Mouse (Mus musculus) retina, postnatal 7 days (tissue): ENCODE results near the gene Spag17.

Experiments
- DNase-seq: peaks from one replicate; pipeline ENCODE4 v3.0.0-alpha.2; 2012; ENCODE audit warnings: low read depth, low spot score

The Spag17 gene

DNA sequence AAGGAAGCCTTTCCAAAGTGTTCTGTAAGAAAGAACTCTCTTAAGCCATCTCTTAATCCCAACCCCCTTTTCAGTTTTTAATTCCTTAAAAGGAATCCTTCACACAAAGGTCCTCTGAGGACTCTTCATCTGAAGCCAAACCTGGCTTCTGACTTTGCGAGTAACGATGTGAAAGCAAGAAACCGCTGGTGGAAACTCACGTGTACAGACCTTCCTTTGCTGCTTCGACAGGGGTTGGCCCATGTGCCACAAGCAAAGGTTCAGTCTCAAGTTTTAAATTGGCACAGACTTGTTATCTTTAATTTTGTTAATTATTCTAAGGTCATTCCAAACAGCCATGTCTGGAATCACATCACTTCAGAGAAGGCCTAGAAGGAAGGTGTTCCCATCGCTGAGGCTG lies 79.1 kb downstream of the Spag17 start:
- no peak for DNase-seq

DNA sequence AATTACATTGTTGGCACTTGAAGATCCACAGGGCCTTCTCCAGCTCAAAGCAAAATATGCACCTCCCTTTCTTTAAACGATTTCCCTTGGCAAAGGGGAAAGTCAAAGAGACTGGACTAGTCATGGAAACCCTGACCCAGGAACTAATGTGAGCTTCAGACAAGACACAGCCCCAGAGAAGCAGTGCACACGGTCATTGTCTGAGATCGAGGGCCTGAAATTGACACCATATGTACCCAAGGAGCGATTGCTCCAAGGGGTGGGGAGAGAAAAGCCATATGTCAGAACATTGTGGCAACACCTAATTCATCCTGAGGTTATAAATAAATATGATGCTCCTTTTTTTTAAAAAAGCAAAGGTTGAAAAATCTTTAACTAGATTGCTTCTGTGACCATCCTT lies 80.7 kb downstream of the Spag17 start:
- no peak for DNase-seq

DNA sequence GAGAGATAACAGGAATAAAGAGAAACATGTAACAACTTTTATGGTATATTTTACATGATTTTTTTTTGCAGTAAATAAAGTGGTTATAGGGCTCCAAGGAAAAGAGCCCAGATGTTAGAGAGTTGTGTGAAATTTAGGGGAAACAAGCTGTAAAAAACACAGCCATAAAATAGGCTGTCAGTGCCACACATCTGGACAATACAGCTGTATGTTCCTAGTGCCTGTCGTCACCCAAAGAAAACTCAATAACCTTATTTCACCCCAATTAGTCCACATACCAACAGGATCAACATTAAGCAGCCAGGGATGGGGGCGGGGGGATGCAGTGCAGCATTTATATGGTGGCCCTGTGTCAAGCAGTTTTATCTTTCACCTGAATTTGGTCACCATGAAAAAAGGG lies 81.1 kb downstream of the Spag17 start:
- DNase-seq, result no peak

DNA sequence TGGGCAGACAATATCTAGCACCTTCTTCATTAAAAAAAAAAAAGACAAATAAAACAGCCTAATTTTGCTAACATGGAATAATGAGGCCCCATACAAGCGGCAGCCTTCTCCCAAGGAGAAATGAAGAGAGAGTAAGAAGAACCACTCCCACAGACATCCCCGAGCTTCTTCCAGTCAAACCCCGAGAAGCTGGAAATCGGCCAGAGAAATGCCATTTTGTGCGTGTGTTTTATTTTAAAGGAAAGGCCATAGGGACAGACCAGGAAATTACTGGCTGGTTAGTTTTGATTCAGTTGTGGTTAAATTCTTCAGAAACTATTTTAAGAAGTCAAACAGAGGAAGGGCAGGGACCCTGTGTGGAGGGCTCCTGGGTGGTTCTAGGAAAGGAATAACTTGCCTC lies 85.6 kb downstream of the Spag17 start:
- no peak for DNase-seq

DNA sequence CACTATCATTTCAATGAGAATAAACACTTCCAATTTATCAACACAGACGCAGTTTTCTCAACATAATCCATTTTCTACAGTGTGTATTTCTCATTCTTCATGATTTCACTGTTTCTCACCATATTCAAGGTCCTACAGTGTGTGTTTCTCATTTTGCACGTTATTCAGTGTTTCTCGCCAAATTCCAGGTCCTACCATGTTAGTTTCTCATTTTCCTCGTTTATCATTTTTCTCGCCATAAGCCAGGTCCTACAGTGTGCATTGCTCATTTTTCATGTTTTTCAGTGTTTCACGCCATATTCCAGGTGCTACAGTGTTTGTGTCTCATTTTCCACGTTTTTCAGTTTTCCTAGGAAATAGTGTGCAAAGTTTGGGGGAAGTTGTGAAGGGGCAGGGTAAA lies 95.8 kb downstream of the Spag17 start:
- DNase-seq, result no peak

DNA sequence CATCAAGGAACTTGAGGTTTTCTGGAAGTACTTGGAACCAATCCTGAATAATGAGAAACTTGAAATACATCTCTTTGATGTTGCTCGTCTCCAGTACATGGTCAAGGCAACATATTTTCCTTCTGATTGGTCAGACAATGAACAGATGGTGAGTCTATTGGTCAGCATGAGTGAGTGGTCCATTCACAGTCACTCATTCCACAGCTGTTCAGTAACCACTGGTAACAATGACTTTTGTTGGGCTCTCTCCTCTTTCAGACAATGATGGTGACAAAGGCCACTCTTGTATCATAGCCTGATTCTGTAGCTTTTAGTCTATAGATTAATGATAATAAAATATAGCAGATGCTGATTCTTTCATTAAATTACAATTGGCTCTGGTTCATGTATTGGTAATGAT lies 119.5 kb downstream of the Spag17 start:
- no peak for DNase-seq

DNA sequence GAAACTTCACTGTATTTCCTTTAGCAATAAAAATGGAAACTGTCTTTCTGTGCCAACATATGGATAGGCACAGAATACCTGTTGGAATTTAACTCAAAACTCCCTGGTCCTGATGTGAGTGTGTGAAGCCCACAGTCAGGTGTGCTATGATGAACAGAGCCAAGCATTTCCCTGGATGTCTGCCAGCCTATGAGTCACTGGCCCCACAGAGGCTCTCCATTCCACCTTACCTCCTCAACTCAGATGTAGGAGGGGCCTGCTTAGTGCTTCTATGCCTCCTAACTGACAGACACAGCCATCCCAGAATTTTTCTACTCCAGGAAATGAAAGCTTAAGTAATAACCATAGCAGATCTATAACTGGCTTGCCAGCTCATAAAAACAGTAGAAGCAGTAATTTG lies 124.6 kb downstream of the Spag17 start:
- DNase-seq, result no peak

DNA sequence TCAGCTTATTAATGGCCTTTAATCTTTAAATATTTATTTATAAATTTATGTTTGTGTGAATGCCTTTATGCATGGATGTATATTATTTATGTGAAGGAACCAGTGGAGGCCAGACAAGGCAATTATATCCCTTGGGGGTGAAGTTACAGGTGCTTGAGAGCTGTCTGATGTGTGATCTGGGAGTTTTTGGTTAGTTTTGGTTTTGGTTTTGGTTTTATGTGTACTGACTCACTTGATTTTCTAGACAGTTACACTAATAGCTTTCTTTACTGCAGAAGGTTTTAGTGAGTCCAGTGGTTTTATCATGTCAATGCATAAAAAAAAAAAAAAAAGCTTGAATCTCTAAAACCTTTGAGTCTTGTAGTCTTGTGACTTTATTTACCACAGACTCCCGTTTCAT lies 128.9 kb downstream of the Spag17 start:
- no peak for DNase-seq

DNA sequence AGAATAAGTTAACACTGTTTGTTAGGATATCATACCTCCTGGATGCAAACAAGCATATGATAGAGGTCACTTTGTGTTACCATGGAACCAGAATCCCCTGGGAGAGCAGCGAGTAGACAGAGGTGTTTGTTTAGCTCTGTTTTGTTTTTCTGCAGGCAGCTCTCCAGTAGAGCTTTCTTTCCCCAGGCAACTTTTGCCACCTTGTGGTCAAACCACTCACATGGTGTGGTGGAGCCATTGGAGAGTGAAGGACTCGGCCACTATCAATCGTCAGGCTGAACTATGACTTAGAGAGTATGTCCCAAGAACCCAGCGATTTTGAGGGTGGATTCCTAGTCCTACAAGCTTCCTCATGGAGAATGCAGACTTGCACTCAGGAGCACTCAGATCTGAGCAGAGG lies 146.1 kb downstream of the Spag17 start:
- no peak for DNase-seq

DNA sequence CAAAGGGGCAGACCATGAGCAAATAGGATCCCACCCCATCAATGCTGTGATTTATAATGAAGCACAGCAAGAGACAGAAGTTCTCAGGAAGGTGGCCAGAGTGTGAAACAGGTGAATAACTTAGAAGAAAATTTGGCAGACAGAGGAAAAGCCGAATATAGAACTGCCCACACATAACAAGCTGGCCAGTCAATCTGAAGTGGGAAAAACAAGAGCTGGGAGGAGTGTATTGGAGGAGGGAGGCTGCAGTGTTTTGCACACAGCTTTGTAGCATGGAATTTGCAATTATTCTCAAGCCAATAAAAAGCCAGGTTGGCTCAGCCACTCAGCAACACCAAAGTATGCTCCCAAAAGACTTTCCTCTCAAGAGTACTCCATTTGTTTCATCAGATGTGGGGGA lies 147.8 kb downstream of the Spag17 start:
- no peak for DNase-seq

DNA sequence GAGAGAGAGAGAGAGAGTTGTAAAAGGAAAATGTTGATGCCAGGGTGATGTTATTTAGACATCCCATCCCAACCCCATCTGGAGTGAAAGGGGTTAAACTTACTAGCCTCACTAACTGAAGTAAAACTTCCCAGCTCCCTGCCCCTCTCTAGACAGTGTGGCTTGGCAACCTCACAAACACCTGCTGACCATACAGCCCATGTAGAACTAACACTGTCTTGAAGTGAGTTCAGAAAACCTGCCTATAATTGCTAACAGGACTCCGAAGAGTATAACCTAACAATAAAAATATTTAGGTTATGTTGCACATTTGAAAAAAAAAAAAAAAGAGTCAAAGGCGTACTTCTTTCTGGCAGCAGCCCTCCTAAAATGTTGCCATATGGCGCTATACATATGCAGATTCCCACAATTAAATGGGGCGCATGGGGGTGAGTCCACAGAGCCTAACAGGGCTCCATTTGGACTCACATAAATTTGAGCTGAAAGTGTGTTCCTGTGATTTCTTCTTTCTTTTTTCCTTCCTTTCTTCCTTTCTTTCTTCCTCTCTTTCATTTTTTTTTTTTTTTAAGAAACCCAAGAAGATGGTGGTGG lies 149.3 kb downstream of the Spag17 start:
- DNase-seq, result no peak

DNA sequence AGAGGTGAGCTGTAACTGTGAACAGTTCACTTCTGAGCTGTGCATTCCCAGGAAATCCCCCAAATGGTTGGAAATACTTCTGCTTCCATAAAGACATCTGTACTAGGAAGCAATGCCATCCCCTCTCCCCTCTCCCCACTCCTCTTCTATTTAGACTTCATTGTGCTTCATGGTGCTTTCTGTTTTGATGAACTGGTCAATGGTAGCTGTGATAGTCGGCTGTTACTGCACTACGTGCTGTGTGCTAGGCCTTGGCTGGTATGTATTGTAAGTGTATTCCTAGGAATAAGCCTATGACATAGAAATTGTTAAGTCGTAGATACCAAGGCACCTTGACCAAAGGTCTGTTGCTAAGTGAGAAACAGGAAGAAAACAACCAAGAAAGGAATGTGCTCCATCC lies 149.9 kb downstream of the Spag17 start:
- DNase-seq, result no peak

DNA sequence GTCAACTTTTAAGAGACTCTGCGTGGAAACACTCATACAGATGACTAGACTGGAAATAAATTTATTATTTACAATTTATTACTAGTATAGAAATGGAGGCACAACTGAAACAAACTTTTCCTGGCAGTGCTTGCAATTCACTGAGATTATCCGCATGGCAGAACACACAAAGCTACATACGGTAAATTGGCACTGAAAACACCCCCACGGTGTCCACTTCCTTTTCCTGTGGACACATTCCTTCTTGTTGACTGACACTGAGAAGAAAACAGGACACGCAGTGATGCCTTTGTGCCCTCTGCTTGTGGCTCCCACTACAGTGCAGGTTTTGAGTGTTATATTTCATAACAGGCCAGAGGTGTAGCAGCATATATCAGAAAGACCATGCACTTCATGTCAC lies 151.6 kb downstream of the Spag17 start:
- DNase-seq, result no peak

DNA sequence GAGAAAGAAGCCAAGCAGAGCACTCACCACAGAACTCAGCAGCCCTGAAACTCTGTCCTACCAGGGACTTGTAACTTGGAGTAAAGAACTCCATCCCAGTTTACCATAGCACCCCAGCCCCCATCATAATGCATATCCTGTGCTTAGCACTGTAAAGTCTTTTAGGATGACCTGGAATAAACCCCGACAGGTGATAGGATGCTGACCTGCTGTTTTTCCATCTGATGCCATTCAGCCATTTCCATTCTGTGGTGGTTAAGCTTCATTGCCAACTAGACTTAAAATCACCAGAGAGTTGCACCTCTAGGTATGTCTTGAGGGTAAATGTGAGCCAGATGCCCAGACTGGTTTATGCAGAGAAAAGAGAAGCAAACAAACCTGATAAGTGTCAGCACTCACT lies 189.2 kb downstream of the Spag17 start:
- no peak for DNase-seq

DNA sequence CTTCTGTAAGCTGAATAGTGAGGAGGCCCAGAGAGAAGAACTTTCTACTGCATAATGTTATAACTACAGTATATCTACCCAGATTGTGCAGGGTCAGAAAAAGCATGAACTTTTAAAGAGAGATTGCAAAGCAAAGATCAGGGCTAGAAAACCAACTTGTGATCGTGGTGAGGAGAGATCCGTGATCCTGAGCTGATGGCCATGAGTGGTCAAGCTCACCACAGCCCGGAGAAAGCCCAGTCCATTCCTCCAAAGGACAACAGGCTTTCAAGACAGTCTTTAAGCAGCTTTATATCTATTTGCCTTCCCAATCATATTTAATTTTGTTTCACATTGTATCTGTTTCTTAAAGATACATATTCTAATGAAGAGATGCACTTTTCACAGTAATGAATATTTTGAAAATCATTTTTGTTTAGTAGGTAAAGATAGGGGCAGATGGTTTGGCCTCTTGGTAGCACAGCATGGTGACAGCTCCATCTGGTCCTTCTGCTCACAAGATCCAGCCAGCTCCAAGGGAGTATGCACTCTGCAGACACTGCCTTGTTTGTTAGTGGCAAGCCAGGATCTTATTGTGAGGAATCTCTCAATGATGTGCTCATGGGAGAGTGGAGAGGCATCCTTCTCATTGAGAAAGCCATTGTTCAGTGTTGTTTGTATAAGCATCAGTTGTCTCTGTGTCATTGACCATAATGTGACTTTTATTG lies 217.3 kb downstream of the Spag17 start:
- DNase-seq, result no peak

DNA sequence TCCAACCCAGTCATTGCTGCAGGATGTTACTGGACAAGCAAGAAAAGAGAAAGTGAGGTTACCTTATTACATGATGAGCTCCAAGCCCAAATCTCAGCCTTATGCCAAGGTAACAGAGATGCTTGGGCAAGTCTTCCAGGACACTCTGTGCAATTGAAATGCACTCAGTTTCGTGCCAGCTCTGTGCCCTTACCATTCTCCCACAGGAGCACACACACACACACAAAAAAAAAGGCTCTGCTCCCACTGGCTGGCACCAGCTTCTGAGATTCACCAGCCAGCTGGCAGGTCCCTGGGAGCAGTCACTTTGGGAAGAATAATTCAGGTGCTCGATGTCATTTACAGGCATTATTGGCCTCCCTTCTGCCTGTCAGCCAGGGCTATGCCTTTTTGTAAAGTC lies 221.5 kb downstream of the Spag17 start:
- DNase-seq, result no peak

DNA sequence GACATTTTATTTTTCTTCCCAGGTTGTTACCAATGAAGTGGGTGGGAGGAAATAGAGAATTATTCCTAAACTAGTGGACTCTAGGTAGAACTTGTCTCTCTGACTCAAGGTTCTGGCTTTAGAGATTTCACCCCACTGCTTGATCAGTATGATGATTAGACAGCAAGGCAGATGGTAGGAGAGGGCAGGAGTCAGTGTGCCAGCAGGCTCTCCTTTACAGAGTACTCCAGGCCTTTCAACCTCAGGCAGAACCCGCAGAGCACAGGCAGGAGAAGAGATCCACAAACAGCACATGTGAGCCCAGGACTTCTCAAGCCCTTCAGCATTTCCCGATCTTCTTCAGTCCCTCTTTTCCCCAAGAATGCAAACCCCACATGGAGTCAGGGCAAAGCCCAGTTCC lies 233.5 kb downstream of the Spag17 start:
- no peak for DNase-seq

DNA sequence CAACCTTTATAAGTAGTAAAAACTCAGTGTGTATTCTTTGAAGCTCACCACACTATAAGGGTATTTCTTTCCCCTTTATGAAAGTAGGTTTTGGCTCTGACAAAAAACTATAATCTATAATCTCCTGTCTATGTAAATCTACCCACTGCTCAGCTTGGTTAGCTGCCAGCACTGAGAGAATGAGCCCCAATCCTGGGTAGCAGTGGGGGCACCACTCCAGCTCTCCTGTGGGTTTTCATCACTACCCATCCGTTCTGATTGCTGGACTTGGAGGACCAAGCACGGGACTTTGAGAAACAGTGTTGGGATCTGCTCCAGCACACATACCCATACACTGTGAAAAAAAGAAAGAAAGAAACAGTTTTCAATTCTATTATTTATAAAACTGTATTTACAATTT lies 236.8 kb downstream of the Spag17 start:
- no peak for DNase-seq

DNA sequence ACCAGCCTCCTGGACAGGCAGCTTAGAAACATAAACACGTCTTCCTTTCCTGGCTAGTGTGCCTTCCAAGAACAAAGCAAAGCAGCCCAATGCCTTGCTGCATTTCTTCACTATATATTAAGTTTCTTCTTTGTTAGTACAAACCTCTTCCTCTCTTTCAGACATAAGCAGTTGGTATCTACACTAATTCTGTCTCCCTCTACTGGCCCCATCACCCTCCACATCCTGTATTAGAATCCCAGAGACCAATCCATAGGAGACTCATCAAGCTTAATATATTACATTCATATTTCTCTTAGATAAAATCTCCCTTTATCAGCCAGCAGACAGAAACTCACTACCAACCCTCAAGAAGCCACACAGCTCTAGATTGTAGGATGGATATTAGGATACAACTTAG lies 237.2 kb downstream of the Spag17 start:
- DNase-seq, result no peak

DNA sequence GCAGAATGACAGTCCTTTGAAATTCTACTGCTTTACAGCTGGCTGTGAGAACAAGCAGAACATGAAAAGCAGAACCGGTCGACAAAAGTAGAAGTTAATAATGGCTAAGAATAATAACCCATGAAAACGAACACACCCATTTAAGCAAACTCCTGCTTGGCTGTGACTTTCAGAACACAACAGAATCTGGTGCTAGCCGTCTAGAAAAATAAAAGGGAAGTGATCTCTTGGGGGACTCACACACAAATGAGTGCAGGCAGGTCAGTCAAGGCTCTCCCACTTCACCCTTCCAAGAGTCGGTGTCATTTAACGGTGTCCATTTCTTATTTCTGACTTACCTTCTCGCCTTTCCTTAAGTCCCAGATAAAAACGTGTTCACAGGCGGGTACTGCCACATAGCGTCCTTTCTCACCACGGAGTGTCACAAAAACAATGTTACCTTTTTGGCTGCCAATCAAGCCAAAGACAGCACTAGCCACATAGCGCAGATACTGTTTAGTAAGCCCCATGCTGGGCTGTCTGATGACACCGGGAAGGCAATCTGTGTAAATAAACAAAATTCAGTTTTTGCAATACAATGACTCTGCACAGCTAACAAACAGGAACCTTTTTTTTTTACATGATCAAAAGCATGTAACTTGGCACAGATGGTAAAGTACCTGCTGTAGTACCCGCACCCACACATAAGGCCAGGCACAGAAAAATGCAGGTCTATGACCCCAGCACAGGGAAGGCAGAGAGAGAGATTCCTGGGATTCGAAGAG lies 275.7 kb downstream of the Spag17 start:
- DNase-seq, result no peak

DNA sequence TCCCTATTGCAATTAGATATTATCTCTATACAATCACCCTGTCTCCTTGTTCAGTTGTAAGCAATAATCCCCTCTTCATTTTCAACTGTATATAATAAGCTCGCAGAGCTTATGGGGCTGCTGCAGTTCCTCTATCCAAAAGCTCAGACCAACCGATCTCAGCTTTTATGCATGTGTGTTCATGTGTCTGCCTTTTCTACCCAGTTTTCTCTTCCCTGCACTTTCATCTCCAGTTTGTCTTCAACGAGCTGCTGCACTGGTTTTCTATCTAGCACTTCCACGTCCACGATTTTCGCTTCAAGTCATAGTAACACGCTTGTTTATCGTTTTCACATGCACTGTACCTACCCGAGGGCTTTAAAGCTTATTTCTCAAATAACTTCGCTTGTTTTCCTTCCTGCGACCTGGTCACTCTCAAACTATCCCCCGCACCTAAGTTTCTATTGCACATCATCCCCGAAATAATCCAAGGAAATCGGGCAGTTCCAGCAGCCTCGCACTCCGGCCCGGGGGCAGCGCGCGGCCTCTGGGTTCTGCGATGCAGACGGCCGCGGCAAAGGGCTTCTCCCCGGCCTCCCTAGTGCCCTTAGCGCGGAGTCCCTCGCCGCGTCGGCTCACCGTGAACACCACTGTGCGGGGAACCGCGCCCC lies 276.6 kb downstream of the Spag17 start:
- DNase-seq, result no peak

DNA sequence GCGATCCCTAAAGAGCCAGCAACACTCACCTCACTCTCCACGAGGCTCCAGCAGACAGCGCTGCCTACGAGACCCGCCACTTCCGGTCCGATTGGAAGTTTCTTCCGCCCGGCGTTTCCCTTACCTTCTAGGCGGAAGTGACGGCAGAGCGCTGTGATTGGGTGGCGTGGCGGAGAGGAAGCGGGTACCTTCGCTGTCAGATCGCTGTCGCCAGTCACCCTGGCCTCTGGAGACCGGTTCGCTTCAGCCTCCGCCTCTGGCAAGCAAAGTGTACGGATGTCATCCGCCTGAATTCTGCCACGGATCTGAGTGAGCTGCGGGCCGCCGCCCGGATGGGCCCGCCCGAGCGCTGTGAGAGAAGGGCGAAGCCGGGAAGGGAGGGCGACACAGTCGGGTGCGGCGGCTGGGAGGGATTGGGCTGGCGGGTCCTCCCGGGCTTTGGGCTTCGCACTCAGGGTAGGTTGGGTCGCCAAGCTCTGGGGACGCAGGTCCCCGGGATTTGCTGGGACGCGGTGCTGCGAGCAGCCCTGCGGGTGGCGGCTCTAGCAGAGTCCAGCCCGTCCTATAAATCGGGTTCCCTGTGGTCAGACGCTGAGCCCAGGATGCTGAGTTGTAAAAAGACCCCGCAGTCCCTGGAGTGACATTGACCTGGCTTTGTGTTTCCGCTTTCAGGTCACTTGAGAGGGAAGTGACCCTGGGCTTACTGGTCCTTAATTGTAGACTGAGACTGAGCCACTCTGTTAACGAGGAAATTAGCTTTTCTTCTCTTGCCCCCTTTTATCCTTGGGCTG lies 277.3 kb downstream of the Spag17 start, which contains the start of the genes Gdap2 and Wdr3:
Gene Gdap2, plus strand, starts transcription at position 67 of the 791 bp plus-strand sequence.
Gene Wdr3, minus strand, starts transcription at position 93 of the 791 bp plus-strand sequence.
- peak; percentile 97 for DNase-seq
